Mouse (Mus musculus): ENCODE data around the gene Ptprf. TPM values are rescaled to one million over a fixed set of nuclear protein-coding genes. Genes with fewer than 3 reads are reported as not detected.
A peak's percentile ranks its signal among the peaks of the same experiment; 100 is the strongest.

The Ptprf gene
- polyA plus RNA-seq, 1 experiment from 2014 or later = 68.1 TPM

- peaks cover 45% of the 10 kb centered on the region for H3K36me3 ChIP-seq (ENCODE audit: control insufficient read depth, insufficient read depth, low read length)
- no peak overlapping the region for H3K9ac ChIP-seq (ENCODE audit: low read depth, low read length)
- H3K27me3 ChIP-seq (ENCODE audit: control insufficient read depth, insufficient read depth, low read length) = no peaks in the 10 kb centered on the region
- 0 out of 2 replicates have a peak, but pooled peaks cover 13% of the 10 kb centered on the region for H3K4me1 ChIP-seq (ENCODE audit: control insufficient read depth, insufficient read depth, low read length)
- 70% methylated on average over 6 of the region's 6 CpGs for WGBS
- ATAC-seq (ENCODE audit: low FRiP score, low TSS enrichment) = peak; percentile 18; the same call in 1 of the 2 replicates
- H3K4me3 ChIP-seq (ENCODE audit: low read length) = no peak overlapping the region
- no peaks in the 10 kb centered on the region for H3K9me3 ChIP-seq (ENCODE audit: control insufficient read depth, low read length)
- no peak overlapping the region for H3K4me2 ChIP-seq (replicated peaks; ENCODE audit: low read depth, low read length)
- H3K27ac ChIP-seq (ENCODE audit: low read depth, low read length) = no peak overlapping the region
Measured at GRCm38 (mm10) chr4:118238666-118239065, 52.5 kb downstream of the Ptprf start.

- Histone ChIP-seq H3K4me2 (replicated peaks; ENCODE audit: low read depth, low read length) (no peak overlapping the region), H3K9ac (ENCODE audit: low read depth, low read length) (no peak overlapping the region), H3K4me1 (ENCODE audit: control insufficient read depth, insufficient read depth, low read length) (0 out of 2 replicates have a peak, but pooled peaks cover 13% of the 10 kb centered on the region), H3K36me3 (ENCODE audit: control insufficient read depth, insufficient read depth, low read length) (peaks cover 53% of the 10 kb centered on the region), H3K4me3 (ENCODE audit: low read length) (no peak overlapping the region), H3K27ac (ENCODE audit: low read depth, low read length) (no peak overlapping the region), H3K27me3 (ENCODE audit: control insufficient read depth, insufficient read depth, low read length) (no peaks in the 10 kb centered on the region), H3K9me3 (ENCODE audit: control insufficient read depth, low read length) (no peaks in the 10 kb centered on the region)
- WGBS = 91% methylated on average over 9 of the region's 9 CpGs
- no peak for ATAC-seq (ENCODE audit: low FRiP score, low TSS enrichment)
Measured at GRCm38 (mm10) chr4:118236871-118237270, 54.3 kb downstream of the Ptprf start.

- Histone ChIP-seq H3K9ac (ENCODE audit: low read depth, low read length) (no peak overlapping the region), H3K9me3 (ENCODE audit: control insufficient read depth, low read length) (no peaks in the 10 kb centered on the region), H3K36me3 (ENCODE audit: control insufficient read depth, insufficient read depth, low read length) (peaks cover 70% of the 10 kb centered on the region), H3K27me3 (ENCODE audit: control insufficient read depth, insufficient read depth, low read length) (no peaks in the 10 kb centered on the region), H3K4me2 (replicated peaks; ENCODE audit: low read depth, low read length) (no peak overlapping the region), H3K4me3 (ENCODE audit: low read length) (no peak overlapping the region), H3K4me1 (ENCODE audit: control insufficient read depth, insufficient read depth, low read length) (0 out of 2 replicates have a peak, but pooled peaks cover 13% of the 10 kb centered on the region), H3K27ac (ENCODE audit: low read depth, low read length) (no peak overlapping the region)
- 44% methylated on average over 11 of the region's 11 CpGs for WGBS
- ATAC-seq (ENCODE audit: low FRiP score, low TSS enrichment) = peak; percentile 22; the same call in 1 of the 2 replicates
Measured at GRCm38 (mm10) chr4:118234711-118235388, 56.4 kb downstream of the Ptprf start.

GRCm38 (mm10) chr4:118233886-118234285 lies 57.3 kb downstream of the Ptprf start:
- H3K4me3 ChIP-seq (ENCODE audit: low read length) = no peak overlapping the region

DNA sequence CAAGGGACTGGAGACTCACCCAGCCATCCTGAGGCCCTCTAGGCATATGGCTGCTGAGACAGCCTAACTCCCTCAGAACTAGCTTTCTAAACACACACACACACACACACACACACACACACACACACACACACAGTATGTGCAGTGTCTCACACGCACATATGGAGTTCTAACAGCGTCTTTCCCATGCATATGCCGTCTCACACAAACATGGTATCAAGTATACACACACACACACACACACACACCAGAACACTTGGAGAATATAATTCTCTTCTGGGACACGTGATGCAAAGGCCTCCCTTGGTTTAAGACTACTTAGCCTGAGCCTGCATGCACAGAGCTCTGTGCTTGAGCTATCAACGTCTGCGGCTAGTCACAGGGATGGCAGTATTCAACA lies 59.3 kb downstream of the Ptprf start:
- Histone ChIP-seq H3K36me3 (ENCODE audit: control insufficient read depth, insufficient read depth, low read length) (peaks cover 90% of the 10 kb centered on the region), H3K9ac (ENCODE audit: low read depth, low read length) (no peak overlapping the region), H3K4me1 (ENCODE audit: control insufficient read depth, insufficient read depth, low read length) (0 out of 2 replicates have a peak, but pooled peaks cover 7% of the 10 kb centered on the region), H3K27ac (ENCODE audit: low read depth, low read length) (no peak overlapping the region), H3K4me3 (ENCODE audit: low read length) (no peak overlapping the region), H3K27me3 (ENCODE audit: control insufficient read depth, insufficient read depth, low read length) (no peaks in the 10 kb centered on the region), H3K9me3 (ENCODE audit: control insufficient read depth, low read length) (no peaks in the 10 kb centered on the region), H3K4me2 (replicated peaks; ENCODE audit: low read depth, low read length) (no peak overlapping the region)
- 90% methylated on average over 6 of the region's 6 CpGs for WGBS
- no peak for ATAC-seq (ENCODE audit: low FRiP score, low TSS enrichment)

More at GRCm38 (mm10) chr4:118233886-118234285, 57.3 kb downstream of the Ptprf start:
- Histone ChIP-seq H3K36me3 (ENCODE audit: control insufficient read depth, insufficient read depth, low read length) (peaks cover 80% of the 10 kb centered on the region), H3K9ac (ENCODE audit: low read depth, low read length) (no peak overlapping the region), H3K4me2 (replicated peaks; ENCODE audit: low read depth, low read length) (no peak overlapping the region), H3K27me3 (ENCODE audit: control insufficient read depth, insufficient read depth, low read length) (no peaks in the 10 kb centered on the region), H3K4me1 (ENCODE audit: control insufficient read depth, insufficient read depth, low read length) (0 out of 2 replicates have a peak, but pooled peaks cover 13% of the 10 kb centered on the region), H3K27ac (ENCODE audit: low read depth, low read length) (no peak overlapping the region), H3K9me3 (ENCODE audit: control insufficient read depth, low read length) (no peaks in the 10 kb centered on the region)
- ATAC-seq (ENCODE audit: low FRiP score, low TSS enrichment) = no peak
- 84% methylated on average over 2 of the region's 2 CpGs for WGBS

- no peaks in the 10 kb centered on the region for H3K9me3 ChIP-seq (ENCODE audit: control insufficient read depth, low read length)
- no peak overlapping the region for H3K27ac ChIP-seq (ENCODE audit: low read depth, low read length)
- ATAC-seq (ENCODE audit: low FRiP score, low TSS enrichment) = no peak
- H3K36me3 ChIP-seq (ENCODE audit: control insufficient read depth, insufficient read depth, low read length) = peaks cover 94% of the 10 kb centered on the region
- no peak overlapping the region for H3K4me3 ChIP-seq (ENCODE audit: low read length)
- WGBS = 77% methylated on average over 6 of the region's 6 CpGs
- no peaks in the 10 kb centered on the region for H3K27me3 ChIP-seq (ENCODE audit: control insufficient read depth, insufficient read depth, low read length)
- H3K4me1 ChIP-seq (ENCODE audit: control insufficient read depth, insufficient read depth, low read length) = no peaks in the 10 kb centered on the region
- no peak overlapping the region for H3K9ac ChIP-seq (ENCODE audit: low read depth, low read length)
- no peak overlapping the region for H3K4me2 ChIP-seq (replicated peaks; ENCODE audit: low read depth, low read length)
Measured at GRCm38 (mm10) chr4:118229035-118229770, 62.0 kb downstream of the Ptprf start.

- H3K4me3 ChIP-seq (ENCODE audit: low read length) = no peak overlapping the region
- H3K36me3 ChIP-seq (ENCODE audit: control insufficient read depth, insufficient read depth, low read length) = peaks cover 99% of the 10 kb centered on the region
- H3K4me1 ChIP-seq (ENCODE audit: control insufficient read depth, insufficient read depth, low read length) = no peaks in the 10 kb centered on the region
- H3K27ac ChIP-seq (ENCODE audit: low read depth, low read length) = no peak overlapping the region
- H3K9ac ChIP-seq (ENCODE audit: low read depth, low read length) = no peak overlapping the region
- no peaks in the 10 kb centered on the region for H3K27me3 ChIP-seq (ENCODE audit: control insufficient read depth, insufficient read depth, low read length)
- no peak overlapping the region for H3K4me2 ChIP-seq (replicated peaks; ENCODE audit: low read depth, low read length)
- ATAC-seq (ENCODE audit: low FRiP score, low TSS enrichment) = no peak
- H3K9me3 ChIP-seq (ENCODE audit: control insufficient read depth, low read length) = no peaks in the 10 kb centered on the region
- WGBS = 91% methylated on average over 12 of the region's 12 CpGs
Measured at GRCm38 (mm10) chr4:118227398-118227797, 63.8 kb downstream of the Ptprf start.

GRCm38 (mm10) chr4:118221261-118221660 lies 69.9 kb downstream of the Ptprf start:
- H3K4me2 ChIP-seq (replicated peaks; ENCODE audit: low read depth, low read length) = no peak overlapping the region
- ATAC-seq (ENCODE audit: low FRiP score, low TSS enrichment) = no peak
- H3K4me1 ChIP-seq (ENCODE audit: control insufficient read depth, insufficient read depth, low read length) = no peaks in the 10 kb centered on the region
- no peak overlapping the region for H3K4me3 ChIP-seq (ENCODE audit: low read length)
- no peaks in the 10 kb centered on the region for H3K27me3 ChIP-seq (ENCODE audit: control insufficient read depth, insufficient read depth, low read length)
- no peaks in the 10 kb centered on the region for H3K9me3 ChIP-seq (ENCODE audit: control insufficient read depth, low read length)
- no peak overlapping the region for H3K27ac ChIP-seq (ENCODE audit: low read depth, low read length)
- H3K9ac ChIP-seq (ENCODE audit: low read depth, low read length) = no peak overlapping the region
- 78% methylated on average over 7 of the region's 7 CpGs for WGBS
- H3K36me3 ChIP-seq (ENCODE audit: control insufficient read depth, insufficient read depth, low read length) = peaks cover 90% of the 10 kb centered on the region

DNA sequence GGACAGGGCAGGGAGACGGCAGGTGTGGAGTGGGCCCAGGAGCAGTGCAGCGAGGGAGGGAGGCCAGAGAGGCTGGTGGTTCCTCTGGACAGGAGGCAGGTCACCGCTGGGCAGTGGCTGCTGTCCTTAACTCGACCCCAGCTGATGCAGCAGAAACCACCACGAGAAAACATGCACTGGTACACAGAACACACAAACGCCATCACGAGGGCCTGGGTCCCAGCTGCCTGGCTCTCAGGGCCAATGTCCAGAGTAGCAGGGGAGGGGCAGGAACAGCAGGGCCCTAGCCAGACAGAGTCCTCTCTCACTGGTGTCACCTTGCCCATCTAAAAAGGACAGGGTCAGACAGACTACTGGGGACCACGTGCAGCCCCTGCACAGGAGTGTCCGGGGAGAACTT lies 70.4 kb downstream of the Ptprf start:
- Histone ChIP-seq H3K4me2 (replicated peaks; ENCODE audit: low read depth, low read length) (no peak overlapping the region), H3K9me3 (ENCODE audit: control insufficient read depth, low read length) (no peaks in the 10 kb centered on the region), H3K36me3 (ENCODE audit: control insufficient read depth, insufficient read depth, low read length) (peaks cover 90% of the 10 kb centered on the region), H3K27ac (ENCODE audit: low read depth, low read length) (no peak overlapping the region), H3K4me1 (ENCODE audit: control insufficient read depth, insufficient read depth, low read length) (no peaks in the 10 kb centered on the region), H3K27me3 (ENCODE audit: control insufficient read depth, insufficient read depth, low read length) (no peaks in the 10 kb centered on the region), H3K4me3 (ENCODE audit: low read length) (no peak overlapping the region), H3K9ac (ENCODE audit: low read depth, low read length) (no peak overlapping the region)
- no peak for ATAC-seq (ENCODE audit: low FRiP score, low TSS enrichment)
- 81% methylated on average over 9 of the region's 9 CpGs for WGBS
